Mouse (Mus musculus): ENCODE data around the gene Mcpt4. TPM values are rescaled to one million over a fixed set of nuclear protein-coding genes. Genes with fewer than 3 reads are reported as not detected.
"Not testable (repeated sequence)": the region's sequence is repeated elsewhere in the genome, so short reads cannot be mapped to it uniquely, and the experiment has no call there.

Gene Mcpt4
- polyA plus RNA-seq (2015; fragmentation: Nextera tagmentation; extraction: Ambion mirVana), result not detected in 2 replicates

- 75% methylated on average over 3 of the region's 3 CpGs for WGBS
- not testable (repeated sequence) for H3K9ac ChIP-seq (replicated peaks)
Observed at GRCm38 (mm10) chr14:56062213-56062612, at the start of gene Mcpt4. Gene Mcpt4 (minus strand): TSS chr14:56062313.

GRCm38 (mm10) chr14:56105447-56106180, 43.5 kb upstream of the Mcpt4 start:
- Histone ChIP-seq H3K4me3 (no peak overlapping the region), H3K27me3 (no peaks in the 10 kb centered on the region), H3K36me3 (no peaks in the 10 kb centered on the region), H3K9ac (replicated peaks) (no peak overlapping the region), H3K27ac (replicated peaks) (no peak overlapping the region), H3K9me3 (no peaks in the 10 kb centered on the region), H3K4me1 (no peaks in the 10 kb centered on the region), H3K4me2 (replicated peaks) (no peak overlapping the region)
- 88% methylated on average over 13 of the region's 13 CpGs for WGBS
- ATAC-seq (replicated peaks), result no peak

More at GRCm38 (mm10) chr14:56062213-56062612, at the start of gene Mcpt4:
- H3K4me1 ChIP-seq; H3K4me3 ChIP-seq; H3K27me3 ChIP-seq; H3K27ac ChIP-seq (replicated peaks); ATAC-seq (replicated peaks); H3K4me2 ChIP-seq (replicated peaks); H3K9me3 ChIP-seq; H3K36me3 ChIP-seq: not testable (repeated sequence)

GRCm38 (mm10) chr14:56105016-56105415, 42.9 kb upstream of the Mcpt4 start:
- H3K27me3 ChIP-seq, result no peaks in the 10 kb centered on the region
- no peak overlapping the region for H3K4me3 ChIP-seq
- no peaks in the 10 kb centered on the region for H3K4me1 ChIP-seq
- H3K9me3 ChIP-seq, result no peaks in the 10 kb centered on the region
- 97% methylated on average over 5 of the region's 5 CpGs for WGBS
- ATAC-seq (replicated peaks), result no peak
- H3K27ac ChIP-seq (replicated peaks), result no peak overlapping the region
- H3K36me3 ChIP-seq, result no peaks in the 10 kb centered on the region
- H3K9ac ChIP-seq (replicated peaks), result no peak overlapping the region
- no peak overlapping the region for H3K4me2 ChIP-seq (replicated peaks)

- Histone ChIP-seq H3K27me3 (no peaks in the 10 kb centered on the region), H3K4me3 (no peak overlapping the region), H3K36me3 (no peaks in the 10 kb centered on the region), H3K27ac (replicated peaks) (no peak overlapping the region), H3K4me1 (no peaks in the 10 kb centered on the region), H3K4me2 (replicated peaks) (no peak overlapping the region), H3K9me3 (no peaks in the 10 kb centered on the region), H3K9ac (replicated peaks) (no peak overlapping the region)
- WGBS, result 34% methylated on average over 3 of the region's 3 CpGs
- ATAC-seq (replicated peaks), result no peak
Observed at GRCm38 (mm10) chr14:56103452-56103851, 41.3 kb upstream of the Mcpt4 start.

- Histone ChIP-seq H3K4me3 (no peak within 1 kb of the TSS), H3K36me3 (no peaks in the 10 kb centered on the region), H3K4me1 (no peaks in the 10 kb centered on the region), H3K4me2 (replicated peaks) (no peak within 1 kb of the TSS), H3K9me3 (no peaks in the 10 kb centered on the region), H3K9ac (replicated peaks) (no peak within 1 kb of the TSS), H3K27me3 (no peaks in the 10 kb centered on the region), H3K27ac (replicated peaks) (no peak within 1 kb of the TSS)
- no peak for ATAC-seq (replicated peaks)
- WGBS, result 83% methylated on average over 10 of the region's 10 CpGs
Observed at GRCm38 (mm10) chr14:56102386-56102785, 40.3 kb upstream of the Mcpt4 start, which contains the start of gene Ctsg. Gene Ctsg (minus strand): TSS chr14:56102574.

GRCm38 (mm10) chr14:56098940-56099339, 36.8 kb upstream of the Mcpt4 start:
- Histone ChIP-seq H3K4me1 (no peaks in the 10 kb centered on the region), H3K9me3 (no peaks in the 10 kb centered on the region), H3K4me2 (replicated peaks) (no peak overlapping the region), H3K27me3 (no peaks in the 10 kb centered on the region), H3K27ac (replicated peaks) (no peak overlapping the region), H3K9ac (replicated peaks) (no peak overlapping the region), H3K36me3 (no peaks in the 10 kb centered on the region), H3K4me3 (no peak overlapping the region)
- 86% methylated on average over 4 of the region's 4 CpGs for WGBS
- no peak for ATAC-seq (replicated peaks)

- 85% methylated on average over 1 of the region's 1 CpGs for WGBS
- ATAC-seq (replicated peaks), result no peak
Observed at GRCm38 (mm10) chr14:56097597-56097996, 35.5 kb upstream of the Mcpt4 start.

GRCm38 (mm10) chr14:56093353-56093752, 31.2 kb upstream of the Mcpt4 start:
- Histone ChIP-seq H3K9me3 (no peaks in the 10 kb centered on the region), H3K9ac (replicated peaks) (no peak overlapping the region), H3K4me2 (replicated peaks) (no peak overlapping the region), H3K27me3 (no peaks in the 10 kb centered on the region), H3K27ac (replicated peaks) (no peak overlapping the region), H3K36me3 (no peaks in the 10 kb centered on the region), H3K4me1 (no peaks in the 10 kb centered on the region), H3K4me3 (no peak overlapping the region)
- WGBS, result 81% methylated on average over 2 of the region's 2 CpGs
- ATAC-seq (replicated peaks), result no peak

More at GRCm38 (mm10) chr14:56097597-56097996, 35.5 kb upstream of the Mcpt4 start:
- Histone ChIP-seq H3K4me1 (no peaks in the 10 kb centered on the region), H3K9me3 (no peaks in the 10 kb centered on the region), H3K4me3 (no peak overlapping the region), H3K36me3 (no peaks in the 10 kb centered on the region), H3K27ac (replicated peaks) (no peak overlapping the region), H3K27me3 (no peaks in the 10 kb centered on the region), H3K9ac (replicated peaks) (no peak overlapping the region), H3K4me2 (replicated peaks) (no peak overlapping the region)

- Histone ChIP-seq H3K9me3 (no peaks in the 10 kb centered on the region), H3K4me3 (no peak overlapping the region), H3K4me2 (replicated peaks) (no peak overlapping the region), H3K27ac (replicated peaks) (no peak overlapping the region), H3K27me3 (no peaks in the 10 kb centered on the region), H3K9ac (replicated peaks) (no peak overlapping the region), H3K4me1 (no peaks in the 10 kb centered on the region), H3K36me3 (no peaks in the 10 kb centered on the region)
- WGBS, result 75% methylated on average over 3 of the region's 3 CpGs
- no peak for ATAC-seq (replicated peaks)
Observed at GRCm38 (mm10) chr14:56086711-56087110, 24.6 kb upstream of the Mcpt4 start.

GRCm38 (mm10) chr14:56085167-56085566, 23.1 kb upstream of the Mcpt4 start, which contains the start of gene Mcpt8:
Gene Mcpt8 (minus strand): TSS chr14:56085273.
- H3K27me3 ChIP-seq, result no peaks in the 10 kb centered on the region
- H3K36me3 ChIP-seq, result no peaks in the 10 kb centered on the region
- H3K27ac ChIP-seq (replicated peaks), result no peak within 1 kb of the TSS
- H3K4me1 ChIP-seq, result no peaks in the 10 kb centered on the region
- H3K9me3 ChIP-seq, result no peaks in the 10 kb centered on the region
- 98% methylated on average over 2 of the region's 2 CpGs for WGBS
- H3K4me3 ChIP-seq, result no peak within 1 kb of the TSS
- no peak within 1 kb of the TSS for H3K4me2 ChIP-seq (replicated peaks)
- no peak for ATAC-seq (replicated peaks)
- H3K9ac ChIP-seq (replicated peaks), result no peak within 1 kb of the TSS

- no peaks in the 10 kb centered on the region for H3K36me3 ChIP-seq
- H3K4me2 ChIP-seq (replicated peaks), result no peak overlapping the region
- H3K9me3 ChIP-seq, result no peaks in the 10 kb centered on the region
- no peaks in the 10 kb centered on the region for H3K27me3 ChIP-seq
- no peak overlapping the region for H3K4me3 ChIP-seq
- 61% methylated on average over 4 of the region's 4 CpGs for WGBS
- H3K27ac ChIP-seq (replicated peaks), result no peak overlapping the region
- H3K4me1 ChIP-seq, result no peaks in the 10 kb centered on the region
- H3K9ac ChIP-seq (replicated peaks), result no peak overlapping the region
- no peak for ATAC-seq (replicated peaks)
Observed at GRCm38 (mm10) chr14:56082016-56082415, 19.9 kb upstream of the Mcpt4 start.

- Histone ChIP-seq H3K4me2 (replicated peaks) (no peak overlapping the region), H3K4me1 (no peaks in the 10 kb centered on the region), H3K9me3 (no peaks in the 10 kb centered on the region), H3K27ac (replicated peaks) (no peak overlapping the region), H3K36me3 (no peaks in the 10 kb centered on the region), H3K9ac (replicated peaks) (no peak overlapping the region), H3K4me3 (no peak overlapping the region), H3K27me3 (no peaks in the 10 kb centered on the region)
- 94% methylated on average over 4 of the region's 4 CpGs for WGBS
- ATAC-seq (replicated peaks), result no peak
Observed at GRCm38 (mm10) chr14:56057722-56058121, 4.4 kb downstream of the Mcpt4 start.

- Histone ChIP-seq H3K4me1 (no peaks in the 10 kb centered on the region), H3K27ac (replicated peaks) (no peak overlapping the region), H3K36me3 (no peaks in the 10 kb centered on the region), H3K9me3 (no peaks in the 10 kb centered on the region), H3K4me2 (replicated peaks) (no peak overlapping the region), H3K4me3 (no peak overlapping the region), H3K27me3 (no peaks in the 10 kb centered on the region), H3K9ac (replicated peaks) (no peak overlapping the region)
- ATAC-seq (replicated peaks), result no peak
- WGBS, result 89% methylated on average over 3 of the region's 3 CpGs
Observed at GRCm38 (mm10) chr14:56055408-56055807, 6.7 kb downstream of the Mcpt4 start.

All from forebrain, embryonic 15.5 days (tissue).